Mouse (Mus musculus) liver, embryonic 11.5 days (tissue): Measurements from ENCODE around the gene Hc. TPM values are rescaled to one million over a fixed set of nuclear protein-coding genes. Genes with fewer than 3 reads are reported as not detected.

Experiments used
- ATAC-seq: fragments of 200-750 bp; cut with Nextera tagmentation; replicated peaks from 2 replicates; pipeline ENCODE4 v1.8.0; 2017; ENCODE audit warnings: moderate number of reproducible peaks, mild to moderate bottlenecking, moderate TSS enrichment, moderate library complexity; ENCODE audit not compliant: low FRiP score
- DNase-seq: peaks from one replicate; pipeline ENCODE4 v3.0.0-alpha.2; 2017; ENCODE audit warnings: low spot score
- H3K27ac ChIP-seq: fragments of 300-500 bp; sonication (generic); 2 replicates; pipeline ENCODE4 v1.5.1; 2014; ENCODE audit warnings: mild to moderate bottlenecking, low read depth, low read length, control low read depth
- H3K27me3 ChIP-seq: fragments of 300-500 bp; sonication (generic); replicated peaks from 2 replicates; pipeline ENCODE4 v1.6.1; 2014; ENCODE audit warnings: low read length, mixed read lengths; ENCODE audit not compliant: control insufficient read depth, insufficient read depth
- H3K36me3 ChIP-seq: fragments of 300-500 bp; sonication (generic); 2 replicates; pipeline ENCODE4 v1.6.1; 2014; ENCODE audit warnings: mild to moderate bottlenecking, low read length, moderate library complexity, mixed read lengths; ENCODE audit not compliant: control insufficient read depth, insufficient read depth
- H3K4me1 ChIP-seq: fragments of 300-500 bp; sonication (generic); replicated peaks from 2 replicates; pipeline ENCODE4 v1.6.1; 2014; ENCODE audit warnings: low read length, mixed read lengths; ENCODE audit not compliant: control insufficient read depth, insufficient read depth
- H3K4me2 ChIP-seq: fragments of 300-500 bp; sonication (generic); 2 replicates; pipeline ENCODE4 v1.6.1; 2014; ENCODE audit warnings: mild to moderate bottlenecking, control low read depth, moderate library complexity
- H3K4me3 ChIP-seq: fragments of 300-500 bp; sonication (generic); 2 replicates; pipeline ENCODE4 v1.5.1; 2014; ENCODE audit warnings: low read depth, low read length, control low read depth
- H3K9ac ChIP-seq: fragments of 300-500 bp; sonication (generic); 2 replicates; pipeline ENCODE4 v1.6.1; 2014; ENCODE audit warnings: low read depth, low read length, control low read depth
- H3K9me3 ChIP-seq: fragments of 300-500 bp; sonication (generic); 2 replicates; pipeline ENCODE4 v1.6.1; 2016; ENCODE audit warnings: low read length, inconsistent platforms, mixed read lengths; ENCODE audit not compliant: control insufficient read depth
- WGBS: fragments of 180-500 bp; shearing (Covaris S2); extraction: QIAGEN DNeasy Blood & Tissue Kit; methylation state at CpG from one replicate; pipeline ENCODE4 v1.1.7; 2014; 5-methylcytosine and 5-hydroxymethylcytosine counted together
- polyA plus RNA-seq: library from polyadenylated mRNA; unstranded; fragments of >200 nt; fragmentation: Nextera tagmentation; extraction: Ambion mirVana; gene quantifications from 2 replicates; pipeline ENCODE4 v1.2.1, GENCODE M21; 2014

The Hc gene
- polyA plus RNA-seq, 1 experiment from 2014 or later = 10.0 TPM

- Histone ChIP-seq H3K27me3 (peaks cover 7% of the 10 kb centered on the region; the same call in 1 of the 2 replicates), H3K4me2 (no peak overlapping the region), H3K4me1 (no peaks in the 10 kb centered on the region), H3K36me3 (no peaks in the 10 kb centered on the region), H3K9ac (no peak overlapping the region), H3K27ac (no peak overlapping the region), H3K4me3 (no peak overlapping the region), H3K9me3 (no peaks in the 10 kb centered on the region)
- 31% methylated on average over 9 of the region's 9 CpGs for WGBS
- DNase-seq = no peak
- ATAC-seq = no peak
These were observed 68.2 kb downstream of the Hc start for GRCm38 (mm10) chr2:34992729-34993695.

- H3K36me3 ChIP-seq = no peaks in the 10 kb centered on the region
- H3K9me3 ChIP-seq = no peaks in the 10 kb centered on the region
- no peak overlapping the region for H3K27ac ChIP-seq
- no peak overlapping the region for H3K4me3 ChIP-seq
- DNase-seq = no peak
- ATAC-seq = no peak
- no peaks in the 10 kb centered on the region for H3K4me1 ChIP-seq
- H3K27me3 ChIP-seq = peaks cover 7% of the 10 kb centered on the region; the same call in 1 of the 2 replicates
- no peak overlapping the region for H3K4me2 ChIP-seq
- WGBS = 74% methylated on average over 3 of the region's 3 CpGs
- no peak overlapping the region for H3K9ac ChIP-seq
These were observed 69.3 kb downstream of the Hc start for GRCm38 (mm10) chr2:34991966-34992365.

GRCm38 (mm10) chr2:34989749-34990148, 71.5 kb downstream of the Hc start:
- ATAC-seq (no peak), DNase-seq (no peak)
- H3K4me1 ChIP-seq = no peaks in the 10 kb centered on the region
- no peak overlapping the region for H3K27ac ChIP-seq
- no peaks in the 10 kb centered on the region for H3K9me3 ChIP-seq
- H3K4me2 ChIP-seq = no peak overlapping the region
- H3K27me3 ChIP-seq = peaks cover 7% of the 10 kb centered on the region; the same call in 1 of the 2 replicates
- WGBS = 77% methylated on average over 1 of the region's 1 CpGs
- no peak overlapping the region for H3K4me3 ChIP-seq
- no peaks in the 10 kb centered on the region for H3K36me3 ChIP-seq
- no peak overlapping the region for H3K9ac ChIP-seq

GRCm38 (mm10) chr2:34987595-34987994, 73.6 kb downstream of the Hc start:
- no peak for ATAC-seq
- Histone ChIP-seq H3K9ac (no peak overlapping the region), H3K9me3 (no peaks in the 10 kb centered on the region), H3K27ac (no peak overlapping the region), H3K4me2 (no peak overlapping the region), H3K4me3 (no peak overlapping the region), H3K36me3 (no peaks in the 10 kb centered on the region), H3K27me3 (no peaks in the 10 kb centered on the region; the same call in 1 of the 2 replicates), H3K4me1 (peaks cover 3% of the 10 kb centered on the region; the same call in 1 of the 2 replicates)
- 73% methylated on average over 1 of the region's 1 CpGs for WGBS
- no peak for DNase-seq

- DNase-seq (no peak), ATAC-seq (no peak)
- no peak overlapping the region for H3K27ac ChIP-seq
- H3K4me1 ChIP-seq = peaks cover 6% of the 10 kb centered on the region
- WGBS = 78% methylated on average over 8 of the region's 8 CpGs
- H3K9me3 ChIP-seq = no peaks in the 10 kb centered on the region
- no peak overlapping the region for H3K4me2 ChIP-seq
- no peaks in the 10 kb centered on the region for H3K27me3 ChIP-seq
- no peaks in the 10 kb centered on the region for H3K36me3 ChIP-seq
- no peak overlapping the region for H3K4me3 ChIP-seq
- H3K9ac ChIP-seq = no peak overlapping the region
These were observed 76.4 kb downstream of the Hc start for GRCm38 (mm10) chr2:34984885-34985284.

GRCm38 (mm10) chr2:34982906-34983698, 78.1 kb downstream of the Hc start:
- H3K9me3 ChIP-seq = no peaks in the 10 kb centered on the region
- no peak overlapping the region for H3K9ac ChIP-seq
- ATAC-seq (no peak), DNase-seq (no peak)
- no peaks in the 10 kb centered on the region for H3K36me3 ChIP-seq
- H3K4me1 ChIP-seq = peaks cover 6% of the 10 kb centered on the region
- no peaks in the 10 kb centered on the region for H3K27me3 ChIP-seq
- 56% methylated on average over 11 of the region's 11 CpGs for WGBS
- no peak overlapping the region for H3K4me3 ChIP-seq
- no peak overlapping the region for H3K4me2 ChIP-seq
- H3K27ac ChIP-seq = no peak overlapping the region

GRCm38 (mm10) chr2:34982096-34982724, 79.0 kb downstream of the Hc start:
- DNase-seq (no peak), ATAC-seq (no peak)
- Histone ChIP-seq H3K27ac (no peak overlapping the region), H3K9ac (no peak overlapping the region), H3K4me2 (no peak overlapping the region), H3K36me3 (no peaks in the 10 kb centered on the region), H3K9me3 (no peaks in the 10 kb centered on the region), H3K4me1 (peaks cover 7% of the 10 kb centered on the region), H3K4me3 (no peak overlapping the region), H3K27me3 (no peaks in the 10 kb centered on the region)
- 70% methylated on average over 14 of the region's 14 CpGs for WGBS

GRCm38 (mm10) chr2:34979459-34980011, 81.7 kb downstream of the Hc start:
- H3K36me3 ChIP-seq = no peaks in the 10 kb centered on the region
- WGBS = 42% methylated on average over 3 of the region's 3 CpGs
- no peak overlapping the region for H3K27ac ChIP-seq
- H3K4me3 ChIP-seq = no peak overlapping the region
- no peaks in the 10 kb centered on the region for H3K27me3 ChIP-seq
- H3K4me2 ChIP-seq = no peak overlapping the region
- no peak for ATAC-seq
- no peaks in the 10 kb centered on the region for H3K9me3 ChIP-seq
- H3K4me1 ChIP-seq = peaks cover 7% of the 10 kb centered on the region
- DNase-seq = no peak
- H3K9ac ChIP-seq = no peak overlapping the region
